Mouse (Mus musculus): ENCODE measurements around the gene Cacna2d2.

The Cacna2d2 gene

DNA sequence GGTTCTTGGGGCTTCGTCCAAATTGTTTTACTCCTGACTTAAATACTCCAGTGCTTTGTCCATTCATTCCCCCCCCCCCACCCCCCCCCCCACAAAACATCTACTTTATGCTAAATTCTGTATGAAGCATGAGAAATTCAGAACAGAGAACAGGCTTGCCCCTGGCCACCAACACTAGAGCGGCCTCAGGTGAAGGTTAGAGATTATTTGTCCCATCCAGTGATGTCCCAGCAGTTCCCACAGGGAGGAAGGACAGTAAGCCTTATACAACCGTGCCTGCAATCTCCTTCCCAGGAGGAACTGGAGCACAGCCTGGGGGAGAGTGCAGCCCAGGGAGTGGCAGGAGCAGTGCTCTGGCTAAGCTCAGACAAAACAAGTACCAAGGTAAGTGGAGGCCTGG, 179.2 kb downstream of the Cacna2d2 start, which contains the start of gene Naa80:
Gene Naa80, plus strand, starts transcription at position 301 of the 400 bp plus-strand sequence.
- DNase-seq (ENCODE audit: low read depth, low spot score): no peak

All from 3T3-L1 (cell line).